Mouse (Mus musculus) forebrain, embryonic 16.5 days (tissue): Measurements from ENCODE around the gene Usp1. TPM values are rescaled to one million over a fixed set of nuclear protein-coding genes. Genes with fewer than 3 reads are reported as not detected.

Experiments
- ATAC-seq: fragments of 200-750 bp; cut with Nextera tagmentation; 2 replicates; pipeline ENCODE4 v1.8.0; 2017; ENCODE audit warnings: mild to moderate bottlenecking, moderate library complexity
- H3K27ac ChIP-seq: fragments of 300-500 bp; sonication (generic); 2 replicates; pipeline ENCODE4 v1.5.1; 2014; ENCODE audit warnings: low read length, control low read depth
- H3K27me3 ChIP-seq: fragments of 300-500 bp; sonication (generic); replicated peaks from 2 replicates; pipeline ENCODE4 v1.6.1; 2014; ENCODE audit warnings: low read length; ENCODE audit not compliant: control insufficient read depth, insufficient read depth
- H3K36me3 ChIP-seq: fragments of 300-500 bp; sonication (generic); 2 replicates; pipeline ENCODE4 v1.6.1; 2014; ENCODE audit not compliant: control insufficient read depth, insufficient read depth
- H3K4me1 ChIP-seq: fragments of 300-500 bp; sonication (generic); replicated peaks from 2 replicates; pipeline ENCODE4 v1.6.1; 2014; ENCODE audit warnings: low read length; ENCODE audit not compliant: control insufficient read depth, insufficient read depth
- H3K4me2 ChIP-seq: fragments of 300-500 bp; sonication (generic); 2 replicates; pipeline ENCODE4 v1.6.1; 2014; ENCODE audit warnings: mild to moderate bottlenecking, low read length, control low read depth
- H3K4me3 ChIP-seq: fragments of 300-500 bp; sonication (generic); replicated peaks from 2 replicates; pipeline ENCODE4 v1.5.1; 2014; ENCODE audit warnings: mild to moderate bottlenecking, low read length, control low read depth
- H3K9ac ChIP-seq: fragments of 300-500 bp; sonication (generic); replicated peaks from 2 replicates; pipeline ENCODE4 v1.6.1; 2014; ENCODE audit warnings: low read depth, low read length, control low read depth
- H3K9me3 ChIP-seq: fragments of 300-500 bp; sonication (generic); 2 replicates; pipeline ENCODE4 v1.6.1; 2016; ENCODE audit warnings: low read length; ENCODE audit not compliant: control insufficient read depth
- WGBS: fragments of 180-500 bp; shearing (Covaris S2); extraction: QIAGEN DNeasy Blood & Tissue Kit; methylation state at CpG from one replicate; pipeline ENCODE4 v1.1.7; 2014; 5-methylcytosine and 5-hydroxymethylcytosine counted together
- polyA plus RNA-seq: library from polyadenylated mRNA; unstranded; fragments of >200 nt; fragmentation: Nextera tagmentation; extraction: Ambion mirVana; gene quantifications from 2 replicates; pipeline ENCODE4 v1.2.1, GENCODE M21; 2015

Gene Usp1
- polyA plus RNA-seq = 47.1 and 54.1 TPM in 2 replicates

- Histone ChIP-seq H3K27ac (peak within 1 kb of the TSS; percentile 99), H3K4me2 (peak within 1 kb of the TSS; percentile 86), H3K4me3 (peak within 1 kb of the TSS; percentile 65), H3K36me3 (no peaks in the 10 kb centered on the region), H3K27me3 (no peaks in the 10 kb centered on the region), H3K9me3 (peaks cover 2% of the 10 kb centered on the region; the same call in 1 of the 2 replicates), H3K4me1 (peaks cover 20% of the 10 kb centered on the region), H3K9ac (peak within 1 kb of the TSS; percentile 79)
- ATAC-seq = peak; percentile 54
- under 1% methylated on average over 66 of the region's 67 CpGs for WGBS
These were observed at the start of gene Usp1 for GRCm38 (mm10) chr4:98923568-98924070. TSS of gene Usp1 (plus strand) at chr4:98923810.

GRCm38 (mm10) chr4:98882706-98883105, 40.9 kb upstream of the Usp1 start:
- Histone ChIP-seq H3K27me3 (no peaks in the 10 kb centered on the region), H3K4me2 (no peak overlapping the region), H3K36me3 (no peaks in the 10 kb centered on the region), H3K9me3 (no peaks in the 10 kb centered on the region), H3K4me1 (no peaks in the 10 kb centered on the region), H3K4me3 (no peak overlapping the region), H3K9ac (no peak overlapping the region), H3K27ac (no peak overlapping the region)
- no peak for ATAC-seq
- 75% methylated on average over 3 of the region's 3 CpGs for WGBS

GRCm38 (mm10) chr4:98886377-98886776, 37.2 kb upstream of the Usp1 start:
- Histone ChIP-seq H3K9me3 (no peaks in the 10 kb centered on the region), H3K4me2 (no peak overlapping the region), H3K36me3 (no peaks in the 10 kb centered on the region), H3K27me3 (no peaks in the 10 kb centered on the region), H3K27ac (no peak overlapping the region), H3K9ac (no peak overlapping the region), H3K4me3 (no peak overlapping the region), H3K4me1 (no peaks in the 10 kb centered on the region)
- 69% methylated on average over 4 of the region's 4 CpGs for WGBS
- no peak for ATAC-seq

GRCm38 (mm10) chr4:98887148-98887547, 36.5 kb upstream of the Usp1 start:
- H3K27me3 ChIP-seq = no peaks in the 10 kb centered on the region
- H3K27ac ChIP-seq = no peak overlapping the region
- H3K4me1 ChIP-seq = no peaks in the 10 kb centered on the region
- peak; percentile 75 for ATAC-seq
- H3K4me3 ChIP-seq = no peak overlapping the region
- H3K4me2 ChIP-seq = no peak overlapping the region
- no peak overlapping the region for H3K9ac ChIP-seq
- no peaks in the 10 kb centered on the region for H3K9me3 ChIP-seq
- 19% methylated on average over 10 of the region's 10 CpGs for WGBS
- H3K36me3 ChIP-seq = no peaks in the 10 kb centered on the region

GRCm38 (mm10) chr4:98910246-98910645, 13.4 kb upstream of the Usp1 start:
- no peaks in the 10 kb centered on the region for H3K27me3 ChIP-seq
- WGBS = 95% methylated on average over 5 of the region's 5 CpGs
- H3K9me3 ChIP-seq = no peaks in the 10 kb centered on the region

GRCm38 (mm10) chr4:98917724-98918123, 5.9 kb upstream of the Usp1 start:
- Histone ChIP-seq H3K36me3 (no peaks in the 10 kb centered on the region), H3K4me2 (no peak overlapping the region), H3K4me1 (peaks cover 5% of the 10 kb centered on the region), H3K27ac (no peak overlapping the region), H3K9me3 (peaks cover 2% of the 10 kb centered on the region; the same call in 1 of the 2 replicates), H3K9ac (no peak overlapping the region), H3K4me3 (no peak overlapping the region), H3K27me3 (no peaks in the 10 kb centered on the region)
- no peak for ATAC-seq
- 92% methylated on average over 2 of the region's 2 CpGs for WGBS

More at GRCm38 (mm10) chr4:98910246-98910645, 13.4 kb upstream of the Usp1 start:
- no peak for ATAC-seq
- Histone ChIP-seq H3K36me3 (no peaks in the 10 kb centered on the region), H3K9ac (no peak overlapping the region), H3K4me1 (no peaks in the 10 kb centered on the region), H3K4me2 (no peak overlapping the region), H3K4me3 (no peak overlapping the region), H3K27ac (no peak overlapping the region)

GRCm38 (mm10) chr4:98918204-98918603, 5.4 kb upstream of the Usp1 start:
- Histone ChIP-seq H3K4me3 (no peak overlapping the region), H3K9me3 (peaks cover 2% of the 10 kb centered on the region; the same call in 1 of the 2 replicates), H3K9ac (no peak overlapping the region), H3K4me1 (peaks cover 5% of the 10 kb centered on the region), H3K27ac (no peak overlapping the region), H3K27me3 (no peaks in the 10 kb centered on the region), H3K36me3 (no peaks in the 10 kb centered on the region), H3K4me2 (no peak overlapping the region)
- ATAC-seq = no peak
- 78% methylated on average over 1 of the region's 1 CpGs for WGBS

- H3K9ac ChIP-seq = no peak overlapping the region
These were observed 2.7 kb upstream of the Usp1 start for GRCm38 (mm10) chr4:98920896-98921295.

GRCm38 (mm10) chr4:98922061-98922642, 1.5 kb upstream of the Usp1 start:
- WGBS = 13% methylated on average over 18 of the region's 18 CpGs
- Histone ChIP-seq H3K4me1 (peaks cover 20% of the 10 kb centered on the region), H3K27ac (peak overlapping the region; percentile 92), H3K9me3 (peaks cover 2% of the 10 kb centered on the region; the same call in 1 of the 2 replicates), H3K4me2 (peak overlapping the region; percentile 86), H3K9ac (peak overlapping the region; percentile 71), H3K4me3 (peak overlapping the region; percentile 65), H3K27me3 (no peaks in the 10 kb centered on the region), H3K36me3 (no peaks in the 10 kb centered on the region)
- ATAC-seq = peak; percentile 0

More at GRCm38 (mm10) chr4:98920896-98921295, 2.7 kb upstream of the Usp1 start:
- no peaks in the 10 kb centered on the region for H3K36me3 ChIP-seq
- no peak overlapping the region for H3K4me3 ChIP-seq
- WGBS = 92% methylated on average over 4 of the region's 4 CpGs
- H3K9me3 ChIP-seq = peaks cover 2% of the 10 kb centered on the region; the same call in 1 of the 2 replicates
- no peak for ATAC-seq
- H3K27ac ChIP-seq = no peak overlapping the region
- peaks cover 19% of the 10 kb centered on the region for H3K4me1 ChIP-seq
- H3K27me3 ChIP-seq = no peaks in the 10 kb centered on the region
- H3K4me2 ChIP-seq = no peak overlapping the region
